Mouse (Mus musculus) mammary gland, adult 2 months (tissue): ENCODE data around the gene Vav1. TPM values are rescaled to one million over a fixed set of nuclear protein-coding genes. Genes with fewer than 3 reads are reported as not detected.

Source experiments
- polyA plus RNA-seq: library from polyadenylated mRNA; depleted of rRNA; stranded (reverse); fragments of >200 nt; gene quantifications from 2 replicates; pipeline ENCODE4 v1.2.3, GENCODE M21; 2012; ENCODE audit warnings: low replicate concordance; rRNA removed

Vav1 gene
- polyA plus RNA-seq = 17.3 and 21.8 TPM in 2 replicates

DNA sequence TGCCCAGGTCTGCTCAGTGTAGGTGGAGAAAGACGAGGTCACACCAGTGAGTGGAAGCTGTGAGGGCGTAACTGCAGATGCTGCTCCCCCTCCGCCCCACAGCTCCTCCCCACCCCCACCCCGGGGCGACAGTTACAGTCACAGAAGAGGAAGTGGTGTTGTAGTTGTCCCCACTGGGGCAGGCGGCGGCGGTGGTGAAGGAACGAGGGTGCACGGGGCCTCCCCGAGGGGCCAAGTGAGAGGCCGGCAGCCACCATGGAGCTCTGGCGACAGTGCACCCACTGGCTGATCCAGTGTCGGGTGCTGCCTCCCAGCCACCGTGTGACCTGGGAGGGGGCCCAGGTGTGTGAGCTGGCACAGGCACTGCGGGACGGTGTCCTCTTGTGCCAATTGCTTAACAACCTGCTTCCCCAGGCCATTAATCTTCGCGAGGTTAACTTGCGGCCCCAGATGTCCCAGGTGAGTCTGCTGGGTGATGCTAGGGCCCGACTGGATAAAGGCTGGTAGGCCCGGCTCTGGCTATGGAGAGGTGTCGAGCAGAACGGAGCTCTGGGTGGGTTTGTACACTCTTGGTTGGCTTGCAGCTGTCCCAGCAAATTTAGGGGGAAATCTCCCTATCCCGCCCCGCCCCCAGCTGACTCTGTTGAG, at the start of gene Vav1:
Gene Vav1, plus strand, starts transcription at position 158 of the 648 bp plus-strand sequence.

DNA sequence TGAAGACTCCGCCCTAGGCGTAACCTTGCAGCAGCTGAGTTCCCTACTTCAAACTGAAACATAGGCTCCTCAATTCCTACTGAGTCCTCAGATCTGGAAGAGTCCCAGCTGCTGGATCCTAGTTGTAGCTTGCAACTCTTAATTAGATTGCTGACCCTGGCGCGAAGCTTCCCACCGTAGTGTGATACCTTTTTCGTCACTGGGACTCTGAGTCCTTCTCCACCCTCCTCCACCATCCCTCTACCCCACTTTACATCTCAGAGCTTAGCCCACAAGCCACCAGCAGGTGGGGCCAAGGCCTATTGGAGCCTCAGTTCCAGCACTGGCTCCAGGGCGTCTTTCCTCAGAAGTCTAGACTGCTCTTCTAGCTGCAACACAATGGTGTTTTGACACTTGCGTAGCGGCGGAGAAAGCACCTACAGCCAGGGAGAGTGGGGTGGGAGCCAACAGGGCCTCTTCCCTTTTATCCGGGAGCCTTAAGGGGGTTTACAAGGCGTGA, 30.6 kb upstream of the Vav1 start, which contains the start of gene Gpr108:
Gene Gpr108, minus strand, starts transcription at position 246 of the 499 bp plus-strand sequence.

GRCm38 (mm10) chr17:57249186-57250181, 29.4 kb upstream of the Vav1 start, which contains the start of gene Trip10:
Gene Trip10, plus strand, starts transcription at chr17:57249455.

GRCm38 (mm10) chr17:57358441-57358840, 79.5 kb downstream of the Vav1 start, which contains the start of gene Adgre1:
Gene Adgre1, plus strand, starts transcription at chr17:57358691.

Other genes with a start within 250 kb of the Vav1 start
- 72.3 and 123 TPM in 2 replicates for gene Khsrp, start 247.6 kb upstream of the Vav1 start, polyA plus RNA-seq
- not detected in 2 replicates for gene Slc25a41, start 237.4 kb upstream of the Vav1 start, polyA plus RNA-seq
- gene Crb3, start 220.0 kb upstream of the Vav1 start, polyA plus RNA-seq = 12.6 and 23.7 TPM in 2 replicates
- 70.0 and 84.7 TPM in 2 replicates for gene Slc25a23, start 219.2 kb upstream of the Vav1 start, polyA plus RNA-seq
- gene Dennd1c, start 200.6 kb upstream of the Vav1 start, polyA plus RNA-seq = 46.4 and 60.9 TPM in 2 replicates
- gene Tubb4a, start 191.3 kb upstream of the Vav1 start, polyA plus RNA-seq = 8.4 and 9.2 TPM in 2 replicates
- gene Tnfsf9, start 173.8 kb upstream of the Vav1 start, polyA plus RNA-seq = 5.3 and 8.6 TPM in 2 replicates
- gene Cd70, start 129.3 kb upstream of the Vav1 start, polyA plus RNA-seq = 1.4 and 1.6 TPM in 2 replicates
- gene Tnfsf14, start 84.9 kb upstream of the Vav1 start, polyA plus RNA-seq = 1.5 and 4.2 TPM in 2 replicates
- 509 and 780 TPM in 2 replicates for gene C3, start 51.0 kb upstream of the Vav1 start, polyA plus RNA-seq
- 63.1 and 78.3 TPM in 2 replicates for gene Gpr108, start 30.7 kb upstream of the Vav1 start, polyA plus RNA-seq
- 34.1 and 48.1 TPM in 2 replicates for gene Trip10, start 29.6 kb upstream of the Vav1 start, polyA plus RNA-seq
- 16.3 and 46.2 TPM in 2 replicates for gene Adgre1, start 79.6 kb downstream of the Vav1 start, polyA plus RNA-seq